Mouse (Mus musculus) right cerebral cortex, postnatal 25 days (tissue): ENCODE measurements at regions not wholly inside any gene's neighbourhood (a gene's known extent, or its start where the extent isn't known, plus 50 kb on each side); places are given as distances from the start of the nearest gene placed in this dataset.

Experiments used
- DNase-seq: peaks from one replicate; pipeline ENCODE4 v3.0.0; 2022

- no peak for DNase-seq
These were observed 262.9 kb upstream of the Sox9 start for GRCm38 (mm10) chr11:112519076-112519475.

- no peak for DNase-seq
These were observed 257.0 kb upstream of the Sox9 start for GRCm38 (mm10) chr11:112524983-112525382.

- DNase-seq: no peak
These were observed 239.5 kb upstream of the Sox9 start for GRCm38 (mm10) chr11:112542573-112542972.

GRCm38 (mm10) chr11:112543473-112543872 lies 238.6 kb upstream of the Sox9 start:
- DNase-seq: no peak

- DNase-seq: no peak
These were observed 236.6 kb upstream of the Sox9 start for GRCm38 (mm10) chr11:112545231-112546010.

- no peak for DNase-seq
These were observed 235.9 kb upstream of the Sox9 start for GRCm38 (mm10) chr11:112546162-112546561.

GRCm38 (mm10) chr11:112552838-112553237 lies 229.2 kb upstream of the Sox9 start:
- no peak for DNase-seq

GRCm38 (mm10) chr11:112563027-112563426 lies 219.0 kb upstream of the Sox9 start:
- no peak for DNase-seq

GRCm38 (mm10) chr11:112564706-112565215 lies 217.3 kb upstream of the Sox9 start:
- no peak for DNase-seq

- DNase-seq: no peak
These were observed 216.0 kb upstream of the Sox9 start for GRCm38 (mm10) chr11:112566071-112566470.

- DNase-seq: no peak
These were observed 194.6 kb upstream of the Sox9 start for GRCm38 (mm10) chr11:112587386-112587785.

- DNase-seq: no peak
These were observed 193.9 kb upstream of the Sox9 start for GRCm38 (mm10) chr11:112588088-112588487.

GRCm38 (mm10) chr11:112590214-112590613 lies 191.8 kb upstream of the Sox9 start:
- no peak for DNase-seq

- DNase-seq: no peak
These were observed 189.5 kb upstream of the Sox9 start for GRCm38 (mm10) chr11:112592411-112593020.

GRCm38 (mm10) chr11:112593821-112594220 lies 188.2 kb upstream of the Sox9 start:
- DNase-seq: no peak

GRCm38 (mm10) chr11:112607359-112607758 lies 174.7 kb upstream of the Sox9 start:
- DNase-seq: no peak

GRCm38 (mm10) chr11:112609277-112609676 lies 172.7 kb upstream of the Sox9 start:
- no peak for DNase-seq

GRCm38 (mm10) chr11:112611073-112611472 lies 171.0 kb upstream of the Sox9 start:
- DNase-seq: no peak

- DNase-seq: no peak
These were observed 166.4 kb upstream of the Sox9 start for GRCm38 (mm10) chr11:112615629-112616028.

GRCm38 (mm10) chr11:112616942-112617341 lies 165.1 kb upstream of the Sox9 start:
- DNase-seq: no peak

- DNase-seq: peak; percentile 50
These were observed 161.1 kb upstream of the Sox9 start for GRCm38 (mm10) chr11:112620916-112621315.

- DNase-seq: no peak
These were observed 160.5 kb upstream of the Sox9 start for GRCm38 (mm10) chr11:112621385-112622120.

- DNase-seq: no peak
These were observed 132.7 kb upstream of the Sox9 start for GRCm38 (mm10) chr11:112649298-112649697.
